Mouse (Mus musculus): ENCODE measurements at regions not wholly inside any gene's neighbourhood (a gene's known extent, or its start where the extent isn't known, plus 50 kb on each side); places are given as distances from the start of the nearest gene placed in this dataset.

- TF ChIP-seq CTCF (IDR thresholded peaks at IDR 0.05; ENCODE audit: borderline replicate concordance, extremely low read depth, insufficient read depth, insufficient read length), result no peak
- no peak for TF ChIP-seq POLR2A (IDR thresholded peaks at IDR 0.05; ENCODE audit: borderline replicate concordance, extremely low read depth, insufficient read depth, insufficient read length, poor library complexity, severe bottlenecking)
These were observed 78.9 kb upstream of the Foxn3 start for GRCm38 (mm10) chr12:99642131-99642895.

Measured in brain, embryonic 14.5 days (tissue).